Mouse (Mus musculus): ENCODE results near the gene Ube2n.
"Not testable (repeated sequence)": the region's sequence is repeated elsewhere in the genome, so short reads cannot be mapped to it uniquely, and the experiment has no call there.

Ube2n gene

DNA sequence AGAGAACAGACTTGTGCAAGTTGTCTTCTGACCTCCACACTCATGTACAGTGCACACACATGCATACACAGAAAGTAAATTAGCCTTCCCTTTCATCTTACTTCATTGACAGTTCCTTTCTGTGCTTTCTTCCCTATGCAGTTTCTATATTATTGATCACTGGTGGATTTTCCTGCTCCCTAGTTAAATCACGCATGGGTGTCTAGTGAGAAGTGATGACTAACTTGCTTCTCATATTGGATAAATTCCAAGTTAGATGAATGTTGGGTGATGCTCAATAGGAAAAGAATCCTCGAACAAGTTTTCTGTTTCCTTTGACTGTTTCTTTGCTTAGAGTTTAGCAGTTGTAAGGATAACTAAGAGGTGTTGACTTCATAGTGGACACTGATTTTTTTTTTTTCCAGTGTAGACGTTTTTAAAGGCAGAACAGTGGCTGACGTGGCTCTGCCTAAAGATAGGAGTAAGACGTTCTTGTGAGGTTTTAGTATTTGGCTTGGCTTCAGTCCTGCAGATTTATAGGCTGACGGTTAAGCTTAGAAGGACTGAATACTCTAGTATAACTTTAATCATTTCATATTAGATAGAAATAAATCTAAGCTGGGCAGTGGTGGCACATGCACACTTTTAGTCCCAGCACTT is 10.2 kb downstream of the Ube2n start:
- DNase-seq (ENCODE audit: low spot score in 2 of 2), result no peak

DNA sequence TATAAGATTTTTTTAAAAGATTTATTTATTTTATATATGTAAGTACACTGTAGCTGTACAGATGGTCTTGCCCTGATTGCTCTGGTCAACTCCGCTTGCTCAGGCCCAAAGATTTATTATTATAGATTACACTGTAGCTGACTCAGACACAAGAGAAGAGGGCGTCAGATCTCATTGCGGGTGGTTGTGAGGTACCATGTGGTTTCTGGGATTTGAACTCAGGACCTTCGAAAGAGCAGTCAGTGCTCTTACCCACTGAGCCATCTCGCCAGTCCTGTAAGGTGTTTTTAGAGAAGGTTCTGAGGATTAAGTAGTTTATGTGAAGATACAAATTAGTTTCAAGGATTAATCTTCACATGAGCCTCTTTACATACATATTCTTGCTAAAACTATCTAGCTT is 10.9 kb downstream of the Ube2n start:
- DNase-seq (ENCODE audit: low spot score in 2 of 2), result no peak

DNA sequence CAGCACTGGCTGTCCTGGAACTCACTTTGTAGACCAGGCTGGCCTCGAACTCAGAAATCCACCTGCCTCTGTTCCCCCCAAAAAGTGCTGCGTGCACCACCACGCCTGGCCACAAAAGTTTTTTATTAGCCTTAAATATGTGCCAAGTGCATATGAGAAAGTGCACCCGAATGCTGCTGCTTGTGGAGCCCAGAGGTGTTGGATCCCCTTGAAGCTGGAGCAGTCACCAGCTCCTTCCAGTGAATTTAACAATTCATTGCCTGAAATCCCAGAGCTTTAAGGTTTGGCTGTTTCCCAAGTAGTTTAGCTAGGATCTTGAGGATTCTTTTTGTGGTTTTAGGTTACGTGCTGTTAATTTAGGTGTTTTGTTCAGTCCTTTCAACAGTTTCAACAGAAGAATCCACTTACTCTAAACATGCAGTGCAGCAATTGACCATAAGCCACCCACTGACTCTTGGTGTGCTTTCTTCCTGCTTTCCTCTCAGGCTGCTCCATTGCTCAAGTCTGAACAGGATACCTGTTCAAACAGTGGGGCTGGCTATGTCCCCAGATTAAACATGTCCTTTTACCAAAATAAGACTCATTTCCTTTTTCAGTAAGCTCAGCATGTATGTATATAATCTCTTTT is 11.7 kb downstream of the Ube2n start:
- DNase-seq (ENCODE audit: low spot score in 2 of 2), result no peak

DNA sequence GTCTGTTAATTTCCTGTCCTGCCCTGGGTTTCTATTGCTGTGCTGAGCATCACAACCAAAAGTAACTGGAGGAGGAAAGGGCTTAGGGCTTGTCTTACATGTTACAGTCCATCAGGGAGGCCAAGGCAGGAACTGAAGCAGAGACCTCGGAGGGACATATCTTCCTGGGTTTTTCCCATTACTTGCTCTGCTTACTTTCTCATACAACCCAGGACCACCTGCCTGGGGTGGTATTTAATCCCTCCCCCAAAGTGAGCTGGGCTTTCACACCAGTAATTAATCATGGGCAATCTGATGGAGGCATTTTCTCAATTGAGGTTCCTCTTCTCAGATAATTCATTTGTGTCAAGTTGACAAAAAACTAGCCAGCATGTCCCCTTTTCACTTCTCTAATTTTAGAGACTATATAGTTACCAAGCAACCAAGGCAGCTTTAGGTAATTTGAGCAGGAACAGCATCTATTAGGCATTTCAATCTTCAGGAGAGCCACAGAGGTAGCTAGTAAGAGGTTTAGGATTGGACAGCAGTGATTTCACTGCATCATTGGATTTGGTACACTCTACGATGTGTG is 15.7 kb downstream of the Ube2n start:
- DNase-seq (ENCODE audit: low spot score in 2 of 2), result no peak

DNA sequence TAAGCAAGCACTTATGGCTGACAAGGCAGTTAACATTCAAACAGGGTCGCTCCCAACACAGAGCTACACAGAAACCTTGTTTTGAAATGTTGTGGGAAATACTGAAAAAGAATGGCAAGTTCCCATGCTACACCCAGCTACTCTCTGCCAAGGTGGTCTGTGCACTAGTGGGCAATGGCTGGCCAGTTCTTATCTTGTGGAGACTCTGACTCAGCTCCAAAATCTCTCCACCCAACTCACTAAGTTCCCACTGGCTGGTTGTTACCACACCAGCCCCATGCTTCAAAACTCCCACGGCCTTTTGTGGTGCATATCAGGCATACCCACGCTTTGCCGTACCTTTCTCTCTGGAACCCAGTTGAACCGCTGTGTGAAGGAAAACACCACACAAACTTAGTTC is 18.0 kb downstream of the Ube2n start:
- no peak for DNase-seq (ENCODE audit: low spot score in 2 of 2)

DNA sequence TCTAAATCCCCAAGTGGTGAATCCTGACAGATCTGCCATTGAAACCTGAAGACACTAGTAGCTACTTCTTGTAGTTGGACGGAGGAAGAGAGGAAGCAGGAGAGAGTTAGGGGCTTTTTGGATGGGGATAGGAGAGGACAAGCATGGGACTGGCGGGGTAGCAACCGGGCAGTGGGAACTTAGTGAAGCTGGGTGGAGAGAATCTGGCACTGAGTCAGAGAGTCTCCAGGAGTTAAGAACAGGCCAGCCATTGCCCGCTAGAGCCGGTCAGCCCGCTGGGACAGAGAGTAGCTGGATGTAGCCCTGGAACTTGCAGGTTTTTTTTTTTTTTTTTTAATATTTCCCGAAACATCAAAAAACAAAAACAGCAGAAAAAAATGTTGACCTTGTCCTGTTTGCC is 18.4 kb downstream of the Ube2n start:
- DNase-seq (ENCODE audit: low spot score in 2 of 2), result no peak

DNA sequence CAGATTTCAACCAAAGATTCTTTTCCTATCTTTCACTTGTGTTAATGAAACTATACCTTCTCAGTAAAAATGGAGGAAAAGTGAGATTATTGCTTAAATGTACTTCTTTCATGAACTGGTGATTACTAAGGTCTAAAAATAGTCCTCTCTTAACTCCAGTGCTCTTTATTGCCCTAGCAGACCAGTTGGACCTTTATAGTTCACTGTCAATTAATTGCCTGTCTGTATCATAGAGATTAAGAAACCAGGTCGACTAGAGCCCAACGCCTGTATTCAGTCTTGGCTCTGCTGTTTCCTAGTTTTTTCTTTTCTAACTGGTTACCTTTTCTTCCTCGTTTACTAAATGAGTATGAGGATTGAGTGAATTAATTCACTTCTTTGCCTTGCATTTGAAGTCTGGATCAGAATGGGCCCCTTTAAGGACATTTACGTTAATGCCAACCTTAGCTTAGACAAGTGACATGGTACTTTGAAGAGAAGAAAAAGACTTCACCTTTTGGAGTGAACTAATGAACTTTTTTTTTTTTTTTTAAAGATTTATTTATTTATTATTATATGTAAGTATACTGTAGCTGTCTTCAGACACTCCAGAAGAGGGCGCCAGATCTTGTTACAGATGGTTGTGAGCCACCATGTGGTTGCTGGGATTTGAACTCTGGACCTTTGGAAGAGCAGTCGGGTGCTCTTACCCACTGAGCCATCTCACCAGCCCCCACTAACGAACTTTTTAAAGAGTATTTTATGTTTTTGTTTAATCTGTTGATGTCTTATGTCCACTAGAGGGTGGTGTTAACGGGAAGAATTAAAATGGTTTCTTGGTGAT is 20.7 kb downstream of the Ube2n start:
- DNase-seq (ENCODE audit: low spot score in 2 of 2), result no peak

DNA sequence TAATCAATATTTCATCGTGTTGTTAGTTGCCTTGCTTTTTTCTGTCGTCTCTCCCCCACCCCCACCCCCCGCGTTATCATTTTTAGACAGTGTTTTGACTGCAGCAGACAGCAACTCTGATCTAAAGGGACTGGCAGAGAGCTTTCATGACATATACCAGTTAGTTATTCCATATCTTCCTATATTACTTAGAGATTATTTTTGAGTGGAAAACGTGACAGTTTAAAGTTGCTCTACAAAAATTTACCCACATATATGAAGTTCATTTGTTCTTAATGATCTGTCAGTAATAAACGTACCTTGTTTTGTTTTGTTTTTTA is 21.2 kb downstream of the Ube2n start:
- no peak for DNase-seq (ENCODE audit: low spot score in 2 of 2)

DNA sequence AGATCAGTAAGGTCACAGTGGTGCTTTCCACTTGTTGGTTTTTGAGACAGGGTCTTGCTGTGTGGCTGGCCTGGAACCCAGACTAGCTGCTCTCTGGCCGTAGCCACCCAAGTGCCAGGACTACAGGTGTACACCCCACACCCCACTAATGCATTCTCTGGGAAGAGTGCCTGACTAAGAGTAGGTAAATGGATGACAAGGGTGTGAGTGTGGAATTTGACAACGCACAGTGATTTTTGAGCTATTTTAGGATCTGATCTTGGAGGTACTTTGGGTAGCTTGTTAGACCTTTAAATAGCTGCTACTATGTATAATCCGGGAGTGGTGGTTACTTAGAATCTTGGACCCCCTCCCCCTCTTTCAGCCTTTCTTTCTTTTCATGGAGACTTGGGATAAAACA is 24.3 kb downstream of the Ube2n start:
- DNase-seq (ENCODE audit: low spot score in 2 of 2), result no peak

DNA sequence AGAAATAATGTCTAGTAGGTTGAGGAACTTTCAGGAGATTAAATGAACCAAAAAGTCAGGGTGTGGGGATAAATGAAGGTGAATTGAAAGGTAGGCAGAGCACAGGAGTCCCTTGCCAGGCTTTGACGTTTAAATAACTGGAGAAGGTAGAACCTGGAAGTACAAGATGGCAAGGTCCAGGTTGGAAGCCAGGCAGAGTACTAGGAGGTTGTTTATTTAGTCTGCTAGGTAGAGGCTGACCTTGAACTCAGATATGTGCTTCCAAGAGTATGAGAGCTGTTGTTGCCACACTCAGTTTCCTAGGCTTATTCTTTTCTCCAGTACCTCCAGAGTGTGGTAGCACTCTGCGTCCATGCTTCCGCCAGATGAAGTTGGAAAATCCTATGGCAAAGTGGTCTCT is 24.9 kb downstream of the Ube2n start:
- no peak for DNase-seq (ENCODE audit: low spot score in 2 of 2)

DNA sequence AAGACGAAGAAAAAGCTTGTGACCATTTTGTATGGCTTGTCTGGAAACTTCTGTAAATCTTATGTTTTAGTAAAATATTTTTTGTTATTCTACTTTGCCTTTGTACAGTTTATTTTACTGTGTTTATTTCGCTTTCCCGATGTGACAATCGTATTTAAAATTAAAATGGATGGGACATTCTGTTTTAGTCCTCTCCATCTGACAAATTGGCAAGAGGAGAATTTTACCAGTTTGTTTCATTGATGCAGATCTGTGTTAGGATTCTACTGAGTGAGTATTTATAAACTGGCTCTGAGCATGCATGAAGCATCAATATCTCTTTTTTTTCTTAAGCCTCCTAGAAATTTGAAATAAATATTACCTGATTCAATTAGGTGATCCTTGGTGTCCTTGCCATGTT is 28.0 kb downstream of the Ube2n start:
- no peak for DNase-seq (ENCODE audit: low spot score in 2 of 2)

DNA sequence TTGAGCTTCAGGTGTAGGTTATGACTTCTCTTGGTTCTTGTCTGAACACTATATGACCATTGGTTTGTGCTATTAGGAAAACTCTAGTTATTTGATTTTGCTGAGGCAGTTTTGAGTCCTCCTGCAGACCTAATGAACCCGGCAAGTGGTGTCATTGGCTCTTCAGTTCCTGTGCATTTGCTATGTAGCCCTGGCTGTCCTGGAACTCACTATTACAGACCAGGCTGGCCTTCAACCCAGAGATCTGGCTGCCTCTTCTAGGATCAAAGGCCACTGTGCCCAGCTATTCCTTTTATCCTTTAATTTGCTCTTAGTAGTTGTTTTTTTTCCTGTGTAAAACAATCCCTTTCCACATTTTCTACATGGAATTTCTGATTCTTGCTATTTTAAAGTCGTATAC is 28.4 kb downstream of the Ube2n start:
- no peak for DNase-seq (ENCODE audit: low spot score in 2 of 2)

DNA sequence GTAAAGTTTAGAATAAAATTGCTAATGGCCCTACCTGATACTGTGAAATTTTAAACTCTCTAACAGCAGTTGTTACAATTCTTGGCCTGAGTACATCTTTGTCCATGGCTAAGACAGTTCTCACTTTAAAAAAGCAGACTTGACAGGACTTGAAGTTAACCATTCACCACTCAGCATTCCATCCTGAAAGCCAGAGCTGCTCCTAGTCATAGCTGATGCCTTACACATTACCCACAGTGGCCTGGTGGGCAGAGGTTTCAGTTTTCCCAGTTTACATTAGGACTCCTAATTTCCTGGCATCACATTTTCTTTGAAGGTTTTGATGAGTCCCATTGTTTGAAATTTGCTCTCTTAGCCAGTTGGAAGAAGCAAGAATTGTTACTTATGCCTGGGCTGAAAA is 29.1 kb downstream of the Ube2n start:
- DNase-seq (ENCODE audit: low spot score in 2 of 2), result no peak

DNA sequence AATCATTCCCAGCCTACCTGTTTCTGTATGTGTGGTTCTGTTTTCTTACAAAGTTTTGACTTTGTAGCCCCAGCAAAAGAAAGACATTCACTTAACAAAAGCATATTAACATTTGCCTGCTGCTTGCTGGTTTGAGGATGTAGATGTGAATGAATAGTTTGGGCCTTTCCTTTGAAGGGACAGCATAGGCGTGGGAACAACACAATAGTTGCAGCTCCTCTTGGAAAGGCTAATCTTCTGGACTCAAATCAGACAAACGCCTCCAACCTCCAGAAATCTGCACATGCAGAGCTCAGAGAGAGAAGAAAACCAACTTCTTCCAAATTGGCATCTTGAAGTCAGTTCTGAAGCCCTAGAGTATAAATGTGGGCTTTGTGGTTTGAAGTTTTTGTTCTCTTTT is 29.7 kb downstream of the Ube2n start:
- DNase-seq (ENCODE audit: low spot score in 2 of 2), result no peak

DNA sequence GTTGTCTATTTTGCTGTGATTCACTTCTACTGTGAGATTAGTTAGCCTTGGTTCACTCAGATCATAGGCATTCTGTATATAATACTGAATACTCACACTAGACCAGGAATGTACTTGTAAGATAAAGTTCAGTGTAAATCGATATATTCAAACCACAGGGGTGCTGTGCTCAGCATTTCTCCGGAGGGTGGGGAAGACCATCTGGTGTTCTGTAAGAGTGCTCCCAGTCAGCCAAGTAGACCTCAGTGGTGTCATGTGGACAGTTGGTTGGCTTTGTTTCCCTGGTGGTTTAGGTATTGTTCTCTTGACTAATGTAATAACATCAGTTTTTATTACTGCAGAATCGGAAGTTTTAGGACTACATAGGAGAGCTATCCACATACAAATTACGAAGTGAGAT is 30.1 kb downstream of the Ube2n start:
- no peak for DNase-seq (ENCODE audit: low spot score in 2 of 2)

DNA sequence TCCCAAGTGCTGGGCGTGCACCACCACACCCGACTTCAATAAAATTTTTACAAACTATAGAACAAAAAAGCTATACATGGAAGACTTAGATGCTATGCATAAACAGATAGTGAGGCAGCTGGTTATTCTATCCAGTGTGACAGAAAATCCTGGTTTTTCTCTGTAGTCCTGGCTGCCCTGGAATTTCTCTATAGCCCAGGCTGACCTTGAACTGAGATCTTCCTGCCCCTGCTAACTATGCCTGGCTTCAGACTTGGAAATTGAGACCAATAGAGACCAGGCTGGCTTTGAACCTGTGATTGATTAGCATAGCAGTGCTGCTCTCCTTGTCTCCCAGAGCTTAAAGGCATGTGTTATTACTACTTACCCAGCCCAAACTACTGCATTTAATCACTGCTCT is 31.2 kb downstream of the Ube2n start:
- no peak for DNase-seq (ENCODE audit: low spot score in 2 of 2)

DNA sequence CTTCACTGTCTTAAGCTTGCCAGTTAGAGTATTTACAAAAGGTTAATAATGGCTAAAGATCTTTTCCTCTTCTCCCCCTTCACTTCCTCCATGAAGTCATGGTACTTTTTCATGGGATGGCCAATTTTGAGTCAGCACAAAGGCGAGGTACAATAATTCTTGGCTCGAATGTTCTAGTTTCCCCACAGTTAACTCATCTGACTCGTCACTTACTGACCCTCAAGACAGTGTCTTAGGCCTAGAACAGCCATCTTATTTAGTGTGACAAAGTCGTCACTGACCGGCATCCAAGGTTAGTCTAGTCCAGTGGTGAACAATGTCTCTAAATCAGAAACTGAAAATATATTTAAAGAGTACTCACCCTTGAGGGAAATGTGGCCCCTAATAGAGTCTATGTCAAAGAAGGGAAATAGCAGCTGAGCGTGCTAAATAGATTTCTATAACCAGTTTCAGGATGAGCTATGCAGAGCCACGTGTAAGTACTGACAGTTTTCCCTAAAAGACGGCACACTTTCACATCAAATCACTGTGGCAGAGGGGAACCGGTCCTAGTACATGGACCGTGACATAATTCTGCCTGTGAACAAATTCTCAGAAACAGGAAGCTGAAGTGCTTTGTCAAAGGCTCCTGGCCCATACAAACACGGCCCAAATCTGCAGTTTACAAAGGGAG is 33.3 kb downstream of the Ube2n start:
- no peak for DNase-seq (ENCODE audit: low spot score in 2 of 2)

DNA sequence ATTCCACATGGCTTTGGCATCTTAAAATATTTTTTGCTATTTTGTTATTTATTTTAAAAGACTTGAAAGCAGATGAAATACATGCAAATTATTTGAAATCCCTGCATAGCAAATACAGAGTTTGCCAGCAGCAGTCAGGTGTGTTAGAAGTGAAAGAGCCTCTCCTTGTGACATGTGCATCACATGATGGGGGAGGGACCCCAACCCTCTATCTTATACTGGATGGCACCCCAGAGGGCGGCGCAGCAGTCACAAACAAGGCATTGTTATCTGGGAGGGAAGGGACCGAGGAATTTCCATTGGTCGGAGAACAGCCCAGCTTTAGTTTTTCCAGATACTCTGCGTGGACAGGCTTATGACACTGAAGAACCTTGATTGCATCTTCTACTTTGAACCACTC is 34.1 kb downstream of the Ube2n start:
- DNase-seq (ENCODE audit: low spot score in 2 of 2), result not testable (repeated sequence)

DNA sequence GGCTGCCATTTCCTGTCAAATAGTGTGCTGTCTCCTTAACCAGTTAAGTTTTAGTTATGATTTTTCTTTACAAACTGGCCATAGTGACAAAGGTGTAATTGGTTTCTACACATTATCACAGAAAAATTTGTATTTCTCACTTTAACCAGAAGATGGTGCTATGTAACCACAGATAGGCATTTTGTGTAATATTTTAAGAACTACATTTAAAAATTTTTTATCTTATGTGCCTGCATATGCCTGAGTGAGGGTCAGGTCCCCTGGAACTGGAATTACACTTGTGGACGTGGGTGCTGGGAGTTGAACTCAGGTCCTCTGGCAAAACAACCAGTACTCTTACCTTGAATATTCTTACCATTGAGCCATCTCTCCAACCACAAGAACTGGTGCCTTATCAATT is 35.6 kb downstream of the Ube2n start:
- DNase-seq (ENCODE audit: low spot score in 2 of 2), result peak in 1 of 2 experiments; percentile 10

DNA sequence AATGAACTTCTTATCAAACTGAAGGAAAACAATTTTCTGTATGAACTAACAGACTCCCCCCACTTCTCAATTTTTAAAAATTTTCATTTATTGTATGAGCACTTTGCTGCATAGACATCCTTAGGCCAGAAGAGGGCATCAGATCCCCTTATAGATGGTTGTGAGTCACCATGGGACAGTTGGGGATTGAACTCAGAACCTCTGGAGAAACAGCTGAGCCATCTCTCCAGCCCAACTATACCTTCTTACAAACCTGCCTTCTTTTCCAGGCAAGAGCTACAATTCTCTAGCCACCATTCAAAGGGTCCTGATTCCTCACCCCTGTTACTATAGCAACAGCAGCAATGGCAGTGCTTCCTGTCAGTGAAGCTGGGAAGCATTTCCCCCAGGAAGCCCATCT is 36.8 kb downstream of the Ube2n start:
- DNase-seq (ENCODE audit: low spot score in 2 of 2), result peak in 1 of 2 experiments; percentile 7

DNA sequence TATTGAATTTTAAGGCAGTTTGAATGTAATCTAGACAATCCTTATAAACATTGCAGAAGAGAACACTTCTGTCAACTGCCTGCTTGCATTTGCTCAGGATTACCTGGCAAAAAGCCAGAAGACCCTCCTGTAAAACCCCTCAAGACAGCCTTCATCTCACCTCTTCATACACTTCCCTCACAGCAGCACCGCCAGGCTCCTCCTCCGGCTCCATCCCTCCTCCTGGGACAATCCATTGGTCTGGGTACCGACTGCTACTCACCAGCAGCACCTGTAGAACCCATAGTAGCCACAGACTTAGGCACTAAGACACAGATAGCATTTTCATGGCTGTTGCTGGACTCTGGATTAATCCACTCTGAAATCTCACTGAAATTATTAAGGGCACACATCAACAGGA is 37.4 kb downstream of the Ube2n start:
- DNase-seq (ENCODE audit: low spot score in 2 of 2), result peak in 1 of 2 experiments; percentile 6

DNA sequence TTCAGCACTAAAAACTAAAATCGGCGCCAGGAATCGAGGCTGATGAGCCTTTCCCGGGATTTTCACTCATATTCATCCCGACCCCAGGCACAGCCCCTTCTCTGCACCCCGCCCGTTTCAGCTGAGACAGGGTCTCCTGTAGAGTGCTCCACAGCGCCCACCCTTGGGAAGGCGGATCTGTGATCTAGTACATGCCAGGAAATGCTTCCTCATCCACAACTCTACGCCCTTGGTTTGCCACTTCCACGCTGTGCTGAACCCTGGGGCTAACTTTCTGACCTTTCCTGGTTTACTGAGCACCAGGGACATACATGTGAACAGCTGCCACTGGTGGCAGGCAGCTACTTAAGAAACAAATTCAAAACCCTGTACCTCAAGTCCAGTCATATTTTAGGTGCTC is 40.9 kb downstream of the Ube2n start:
- no peak for DNase-seq (ENCODE audit: low spot score in 2 of 2)

Data from spleen, postnatal 10 days (tissue).